Mouse (Mus musculus) CD8-positive naive resting alpha-beta T cell, adult 2 months (primary cell): ENCODE data around the gene Galr2.

Source experiments
- DNase-seq, 2 experiments: peaks; one replicate each; pipeline ENCODE4 v3.0.0; 2022; ENCODE audit warnings: low read depth in 2 of 2, low spot score in 2 of 2

Galr2 gene

GRCm38 (mm10) chr11:116306126-116306982, 25.6 kb downstream of the Galr2 start:
- peak; percentile 84 to 91 for DNase-seq

GRCm38 (mm10) chr11:116307019-116307725, 26.4 kb downstream of the Galr2 start, which contains the start of gene Exoc7:
Gene Exoc7 (minus strand): TSS chr11:116307233.
- no peak for DNase-seq

DNA sequence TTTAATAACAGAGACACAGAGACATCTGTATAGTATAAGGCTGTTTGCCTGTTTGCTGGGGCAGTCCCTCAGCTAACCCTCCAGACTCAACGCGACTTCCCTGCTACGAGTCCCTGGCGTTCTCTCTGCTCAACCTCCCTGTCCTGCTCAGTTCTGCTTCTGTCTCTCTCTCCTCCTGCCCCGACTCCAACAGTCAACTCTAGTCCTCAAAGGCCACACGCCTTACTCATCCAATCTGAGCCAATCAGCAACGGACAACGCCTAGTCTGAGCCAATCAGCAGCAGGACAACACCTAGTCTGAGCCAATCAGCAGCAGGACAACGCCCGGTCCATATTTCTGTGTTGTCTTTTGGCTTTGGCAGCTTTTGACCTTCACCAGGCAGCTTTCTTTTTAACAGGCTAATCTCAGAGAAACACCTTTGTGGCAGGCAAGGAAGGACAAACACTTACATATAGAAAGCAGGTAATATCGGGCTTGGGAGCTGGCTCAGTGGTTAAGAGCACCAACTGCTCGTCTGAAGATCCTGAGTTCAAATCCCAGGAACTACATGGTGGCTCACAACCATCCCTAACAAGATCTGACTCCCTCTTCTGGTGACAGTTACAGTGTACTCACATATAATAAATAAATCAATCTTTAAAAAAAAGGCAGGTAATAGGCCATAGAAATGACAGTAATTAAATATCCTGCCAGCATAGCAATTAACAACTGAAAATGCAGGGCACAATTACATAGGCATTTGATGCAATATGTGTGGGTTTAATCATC, 27.2 kb downstream of the Galr2 start:
- DNase-seq: no peak

GRCm38 (mm10) chr11:116309601-116310000, 28.9 kb downstream of the Galr2 start:
- DNase-seq: no peak

- no peak for DNase-seq
These were observed 30.4 kb downstream of the Galr2 start for GRCm38 (mm10) chr11:116311169-116311568.

DNA sequence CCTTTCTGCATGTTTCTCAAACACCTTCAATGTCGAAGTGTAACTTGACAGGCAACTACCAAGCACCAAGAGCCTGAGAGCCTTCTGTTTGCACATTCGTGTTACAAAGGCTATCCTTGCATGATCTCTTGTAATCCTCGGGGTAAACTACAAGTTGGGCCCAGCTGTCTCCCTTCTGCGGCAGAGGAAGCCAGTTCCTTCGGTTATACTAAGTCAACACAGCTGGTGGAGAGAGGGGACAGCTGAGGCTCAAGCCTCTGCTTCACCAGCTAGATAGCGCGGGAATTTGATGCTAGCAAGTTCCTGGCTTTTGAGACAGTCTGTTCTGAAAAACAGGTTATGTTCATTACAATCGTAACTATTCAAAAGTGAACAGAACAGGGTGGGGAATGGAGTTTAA, 31.6 kb downstream of the Galr2 start:
- no peak for DNase-seq

DNA sequence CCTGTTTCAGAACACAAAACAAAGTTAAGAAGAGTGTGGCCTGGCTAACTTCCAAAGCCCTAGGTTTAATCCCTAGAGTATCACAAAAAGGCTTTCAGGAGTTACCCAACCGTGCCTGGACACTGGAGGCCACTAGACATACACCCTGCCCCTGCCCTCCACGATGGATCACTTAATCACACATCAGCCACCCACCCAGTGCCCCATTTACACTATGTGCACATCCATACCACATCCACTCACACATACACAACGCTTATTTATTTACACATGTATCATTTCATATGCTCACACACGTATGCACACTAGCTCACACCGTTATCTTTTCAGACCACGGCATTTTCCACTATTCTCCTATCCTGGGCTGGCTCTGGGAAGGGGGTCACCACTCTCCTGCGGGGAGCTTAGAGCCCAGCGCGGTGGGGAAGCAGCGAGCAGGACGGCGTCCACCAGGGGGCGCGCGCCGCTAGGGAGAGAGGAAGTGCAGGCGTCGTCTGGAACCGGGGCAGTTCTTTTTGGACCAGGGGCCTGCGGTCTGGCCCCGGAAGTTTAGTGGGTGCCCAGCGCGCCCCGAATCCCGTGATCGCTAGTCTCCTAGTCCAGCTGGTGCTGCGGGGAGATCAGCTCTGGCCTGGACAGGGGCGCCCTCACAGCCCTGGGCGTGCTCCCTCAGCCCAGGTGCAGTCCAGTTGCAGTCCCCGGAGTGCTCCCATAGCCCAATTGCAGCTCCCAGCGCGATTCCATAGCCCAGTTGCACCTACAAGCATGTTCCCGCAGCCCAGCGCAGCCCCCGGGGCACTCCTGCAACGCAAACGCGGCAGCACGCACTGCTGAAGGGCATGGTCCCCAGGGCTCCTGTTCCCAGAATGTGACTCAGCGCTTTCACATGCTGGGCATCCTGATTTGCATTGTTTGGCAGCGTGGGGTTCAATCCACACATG, 38.2 kb downstream of the Galr2 start:
- DNase-seq: peak; percentile 85 to 86

- no peak for DNase-seq
These were observed 46.3 kb downstream of the Galr2 start for GRCm38 (mm10) chr11:116326963-116327603.

DNA sequence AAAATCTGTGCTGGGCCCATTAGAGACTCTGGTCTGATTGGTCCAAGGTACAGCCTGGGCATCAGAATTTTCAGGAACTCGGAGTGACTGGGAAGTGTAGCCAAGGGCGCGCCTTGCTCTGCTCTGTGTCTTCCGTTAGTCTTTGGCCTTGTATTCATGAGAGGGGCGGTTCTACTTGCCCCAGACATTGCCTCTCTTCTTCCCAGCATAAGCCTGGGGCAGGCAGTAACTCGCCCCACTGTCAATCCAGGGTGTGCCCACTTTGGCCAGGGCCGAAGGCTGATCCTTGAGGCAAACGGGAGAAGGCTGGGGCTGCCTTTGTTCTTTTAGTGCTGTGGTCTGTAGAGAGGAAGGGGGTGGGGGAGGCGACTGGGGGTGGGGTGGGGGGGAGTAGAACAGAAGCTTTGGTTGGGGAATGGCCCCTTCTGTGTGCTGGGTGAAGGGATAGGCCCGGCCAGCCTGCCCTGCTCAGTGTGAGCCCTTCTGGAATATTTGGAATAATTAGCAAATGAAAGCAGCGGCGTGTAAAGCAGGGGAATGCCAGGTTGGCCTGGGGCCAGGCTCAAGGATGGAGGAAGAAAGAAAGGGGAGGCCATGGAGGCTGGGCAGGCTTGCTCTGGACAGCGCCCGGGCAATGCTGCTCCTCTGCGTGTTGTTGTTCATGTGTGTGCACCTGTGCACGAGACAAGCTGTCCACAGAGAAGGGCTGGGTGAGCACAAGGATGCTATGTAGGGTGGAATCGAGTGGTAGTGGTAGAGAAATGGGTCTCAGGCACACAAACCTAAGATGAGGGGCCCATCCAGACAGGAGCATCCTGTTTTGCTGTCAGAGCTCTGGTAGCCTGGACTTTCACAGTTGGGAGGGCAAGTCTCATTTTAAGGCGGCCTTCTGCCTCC, 48.8 kb downstream of the Galr2 start:
- no peak for DNase-seq

DNA sequence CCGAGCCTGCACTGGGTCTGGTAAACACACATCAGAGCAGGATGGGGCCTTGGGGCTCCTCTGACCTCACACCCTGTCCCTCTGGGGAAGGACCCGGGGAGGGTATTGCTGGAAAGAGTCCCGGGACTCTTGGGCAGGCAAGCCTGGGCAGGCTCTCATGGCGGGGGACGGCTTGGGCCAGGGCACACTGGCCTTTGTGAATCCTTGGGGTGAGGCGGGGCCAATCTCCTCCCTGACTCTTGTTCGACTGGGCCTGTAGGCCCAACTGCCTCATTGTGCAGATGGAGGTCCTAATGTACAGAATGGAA, 49.4 kb downstream of the Galr2 start:
- DNase-seq: no peak

DNA sequence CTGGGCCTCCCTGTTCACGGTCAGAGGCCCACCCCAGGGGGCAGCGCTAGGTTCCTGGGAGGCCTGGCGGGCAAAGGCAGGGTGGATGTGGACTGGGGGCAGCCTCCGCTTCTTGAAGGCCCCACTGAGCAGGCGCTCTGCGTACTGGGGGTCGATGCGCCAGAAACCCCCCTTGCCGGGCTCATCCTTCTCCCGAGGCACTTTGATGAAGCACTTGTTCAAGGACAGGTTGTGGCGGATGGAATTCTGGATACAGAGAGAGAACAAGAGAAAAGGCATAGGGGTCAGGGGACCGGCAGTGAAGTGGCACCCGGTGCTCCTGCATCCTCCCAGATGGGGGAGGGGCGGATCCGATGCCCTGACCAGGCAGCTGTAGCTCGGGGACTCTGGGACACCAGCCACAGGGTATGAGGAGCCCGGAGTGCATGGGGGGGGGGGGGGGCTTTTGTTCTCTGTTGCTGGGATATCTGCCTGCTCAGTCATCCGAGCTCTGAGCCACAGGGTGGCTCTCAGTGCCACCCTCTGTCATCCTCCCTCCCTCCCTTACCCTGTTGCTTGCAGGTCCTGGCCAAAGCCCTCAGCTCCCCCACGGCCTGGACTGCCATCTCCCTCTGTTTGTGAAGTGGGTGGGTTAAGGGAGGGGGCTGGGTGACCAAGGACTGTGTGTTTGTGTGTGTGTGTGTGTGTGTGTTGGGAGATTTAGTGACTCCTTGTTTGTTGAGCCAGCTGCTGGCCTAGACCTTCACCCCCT, 51.7 kb downstream of the Galr2 start:
- no peak for DNase-seq

DNA sequence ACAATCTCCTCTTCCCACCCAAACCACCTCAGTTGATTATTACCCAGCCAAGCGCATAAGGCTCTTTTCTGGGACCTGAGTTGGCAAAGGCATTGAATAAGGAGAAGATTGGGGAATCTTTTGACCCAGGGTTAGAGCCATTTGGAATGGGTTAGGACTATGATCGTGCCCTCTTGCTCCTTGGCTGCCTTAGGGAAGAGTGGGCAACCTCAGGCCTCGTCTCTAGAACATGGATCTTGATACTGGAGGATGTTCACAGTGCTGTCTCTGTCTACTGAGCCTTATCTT, 52.2 kb downstream of the Galr2 start:
- DNase-seq: no peak
